Mouse (Mus musculus) embryo, embryonic 11 days (tissue): ENCODE data around the gene Mapkap1.

ENCODE experiments used
- DNase-seq: peaks from one replicate; pipeline ENCODE4 v3.0.0-alpha.2; 2015

The Mapkap1 gene

GRCm38 (mm10) chr2:34406601-34407464, at the start of gene Mapkap1:
TSS of gene Mapkap1 (plus strand) at chr2:34406771.
- DNase-seq: peak; percentile 98

DNA sequence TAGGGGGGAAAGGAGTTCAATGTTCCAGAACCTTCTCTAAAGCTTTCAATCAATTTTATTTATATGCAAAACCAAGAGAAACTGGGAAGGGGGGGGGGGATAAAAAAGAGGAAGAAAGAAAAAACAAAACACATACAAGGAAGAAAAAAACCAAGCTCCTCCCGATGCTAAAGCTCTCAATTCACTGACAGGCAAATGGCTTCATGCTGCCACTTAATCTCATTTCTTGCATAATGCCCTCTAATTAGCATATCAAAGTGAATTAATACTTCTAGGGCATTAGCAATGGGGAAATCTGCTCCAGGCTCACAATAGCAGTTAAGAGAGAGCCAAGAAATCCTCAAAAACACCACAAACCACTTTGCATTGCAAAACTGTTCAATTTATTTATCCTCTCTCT, 42.9 kb upstream of the Mapkap1 start:
- DNase-seq: no peak

DNA sequence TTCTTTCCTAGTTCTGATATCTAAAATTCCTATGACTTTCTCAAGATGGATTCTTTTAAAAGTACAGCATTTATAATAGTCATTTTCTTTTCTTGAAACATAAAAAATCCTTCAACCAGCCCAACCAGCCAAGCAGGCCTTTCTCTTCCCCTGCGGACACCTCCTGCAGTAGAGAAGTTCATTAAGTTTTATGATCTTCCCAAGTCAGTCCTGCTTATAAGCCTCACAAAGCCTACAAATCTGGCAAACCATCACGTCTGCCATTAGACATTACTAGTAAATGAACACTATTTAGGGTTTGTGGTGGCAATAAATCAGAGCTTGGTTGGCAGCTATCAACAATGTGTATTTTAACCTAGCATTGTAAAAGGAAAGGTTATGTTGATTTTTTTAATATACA, 39.5 kb upstream of the Mapkap1 start:
- no peak for DNase-seq

GRCm38 (mm10) chr2:34368396-34368795, 38.2 kb upstream of the Mapkap1 start:
- DNase-seq: peak; percentile 57

DNA sequence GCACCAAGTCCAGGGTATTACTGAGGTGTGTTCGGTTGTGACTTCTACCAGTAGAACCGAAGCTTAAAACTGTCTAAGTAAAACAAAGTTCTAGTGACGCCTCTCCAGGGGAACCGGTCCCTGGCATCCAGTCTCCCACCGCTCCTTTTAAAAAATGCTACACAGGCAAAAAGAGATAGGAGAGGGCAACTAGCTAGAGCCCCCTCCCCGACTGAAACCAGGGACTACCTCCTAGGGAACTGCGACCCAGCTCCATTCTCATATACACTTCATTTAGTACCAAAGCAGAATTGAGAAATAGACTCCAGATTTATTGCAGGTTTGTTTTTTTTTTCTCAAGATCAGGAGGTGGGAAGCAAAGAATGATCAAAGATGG, 36.2 kb upstream of the Mapkap1 start:
- DNase-seq: no peak

DNA sequence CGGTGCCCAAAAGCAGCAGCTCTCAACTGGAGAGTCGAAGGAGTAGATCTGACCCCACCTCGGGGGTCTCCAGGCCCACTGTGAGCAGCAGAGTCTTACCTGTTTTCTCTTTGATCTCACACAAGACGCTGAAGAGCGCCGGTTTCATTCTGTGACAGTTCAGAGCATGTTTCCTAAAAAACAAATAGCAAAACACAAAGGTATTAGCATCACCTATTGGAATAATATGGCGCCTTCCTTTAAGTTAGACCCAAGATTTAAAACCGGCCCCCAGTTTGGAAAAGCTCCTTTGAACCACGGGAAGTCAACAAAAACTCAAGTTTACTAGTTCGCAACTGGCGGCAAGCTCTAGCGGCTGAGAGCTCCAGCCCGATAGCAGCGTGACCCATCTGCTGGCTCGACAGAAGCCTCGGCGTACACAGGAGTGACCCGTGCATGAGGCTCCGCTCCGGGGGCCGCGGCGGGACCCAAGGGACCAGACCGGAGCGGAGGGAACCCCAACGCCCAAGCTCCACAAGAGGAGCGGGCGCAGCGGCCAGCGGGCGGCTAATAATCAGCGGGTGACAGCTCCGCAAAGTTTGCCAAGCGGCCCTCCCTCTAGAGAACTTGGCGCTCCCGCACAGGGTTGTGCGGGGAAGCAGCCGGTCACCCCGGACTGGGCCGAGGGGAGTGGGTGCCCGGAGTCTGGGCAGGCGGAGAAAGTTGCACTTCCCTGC, 35.7 kb upstream of the Mapkap1 start:
- peak; percentile 61 for DNase-seq

GRCm38 (mm10) chr2:34371441-34372304, 34.9 kb upstream of the Mapkap1 start:
- peak; percentile 86 for DNase-seq

- DNase-seq: peak; percentile 98
These were observed 34.0 kb upstream of the Mapkap1 start, which contains the start of gene Pbx3 for GRCm38 (mm10) chr2:34372305-34373301. TSS of gene Pbx3 (minus strand) at chr2:34373142.

DNA sequence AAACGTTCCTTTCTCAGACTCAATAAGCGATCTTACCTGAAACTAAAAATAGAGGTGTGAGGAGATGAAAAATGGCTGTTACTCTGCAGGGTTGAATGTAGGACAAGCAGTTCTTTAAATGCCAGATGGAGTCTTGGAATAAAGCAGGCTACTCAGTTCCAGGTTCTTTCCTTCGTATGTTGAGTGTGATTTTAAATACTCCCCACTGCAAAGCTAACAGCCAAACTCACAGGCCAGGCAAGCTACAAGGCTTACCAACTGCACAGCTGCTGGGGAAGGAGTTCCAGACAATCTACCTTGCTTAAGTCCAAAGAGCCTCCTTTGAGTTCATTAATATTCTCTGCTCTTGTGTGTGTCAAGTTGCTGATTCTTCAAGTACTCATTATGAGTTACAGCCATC, 32.7 kb upstream of the Mapkap1 start:
- no peak for DNase-seq

GRCm38 (mm10) chr2:34374349-34374748, 32.2 kb upstream of the Mapkap1 start:
- DNase-seq: no peak

GRCm38 (mm10) chr2:34378930-34379329, 27.6 kb upstream of the Mapkap1 start:
- no peak for DNase-seq

DNA sequence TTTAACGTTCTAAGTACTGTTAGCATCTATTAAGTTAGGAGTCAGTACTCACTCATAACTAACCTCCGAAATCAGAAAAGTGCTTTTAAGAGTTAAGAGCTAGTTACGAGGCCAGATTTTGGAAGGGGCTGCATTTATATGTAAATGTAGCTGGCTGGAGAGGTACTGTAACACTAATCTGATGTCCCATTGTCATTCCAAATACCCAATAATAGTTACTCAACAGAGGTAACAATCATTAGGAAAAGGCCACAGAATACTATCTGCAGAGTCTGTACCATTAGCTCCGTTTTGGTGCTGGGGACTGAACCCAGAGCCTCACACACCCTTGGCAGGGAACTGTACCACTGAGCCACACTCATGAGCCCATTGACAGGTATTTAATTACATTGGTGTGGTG, 7.0 kb upstream of the Mapkap1 start:
- no peak for DNase-seq

DNA sequence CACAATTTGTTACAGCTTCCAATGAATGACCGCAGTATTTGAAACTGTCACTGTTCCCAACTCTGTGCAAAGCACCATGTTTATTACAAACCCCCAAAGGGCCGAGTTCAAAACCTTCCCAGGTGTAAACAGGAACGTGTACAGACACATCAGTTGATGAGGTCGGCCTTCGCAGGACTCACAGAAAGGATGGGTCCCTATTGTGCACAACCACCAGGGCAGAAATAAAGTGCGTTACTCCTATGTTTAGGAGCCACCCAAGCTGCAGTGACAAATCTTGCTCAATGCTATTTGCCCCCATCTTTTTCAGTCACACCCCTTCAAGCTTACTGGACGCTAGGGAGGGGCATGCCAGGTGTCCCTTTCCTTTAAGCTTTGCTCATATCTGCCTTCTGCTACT, 1.0 kb downstream of the Mapkap1 start:
- no peak for DNase-seq

DNA sequence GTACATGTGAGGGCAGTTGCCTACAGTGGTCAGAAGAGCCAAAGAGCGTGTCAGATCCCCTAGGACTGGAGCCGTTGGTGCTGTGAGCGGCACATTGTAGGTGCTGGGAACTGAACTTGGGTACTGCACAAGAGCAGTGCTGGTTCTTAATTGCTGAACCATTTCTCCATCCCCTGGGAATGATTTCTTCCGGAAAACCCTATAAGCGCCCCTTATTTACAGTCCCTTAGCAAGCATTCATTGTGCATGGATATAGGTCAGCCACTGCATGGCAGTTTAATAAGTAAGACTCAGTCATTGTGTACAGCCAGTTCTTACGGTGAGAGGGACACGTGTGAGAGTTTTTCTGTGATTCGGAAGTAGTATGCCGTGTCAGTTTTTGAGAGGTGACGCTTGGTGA, 1.8 kb downstream of the Mapkap1 start:
- DNase-seq: no peak

GRCm38 (mm10) chr2:34409741-34410340, 3.3 kb downstream of the Mapkap1 start:
- no peak for DNase-seq

DNA sequence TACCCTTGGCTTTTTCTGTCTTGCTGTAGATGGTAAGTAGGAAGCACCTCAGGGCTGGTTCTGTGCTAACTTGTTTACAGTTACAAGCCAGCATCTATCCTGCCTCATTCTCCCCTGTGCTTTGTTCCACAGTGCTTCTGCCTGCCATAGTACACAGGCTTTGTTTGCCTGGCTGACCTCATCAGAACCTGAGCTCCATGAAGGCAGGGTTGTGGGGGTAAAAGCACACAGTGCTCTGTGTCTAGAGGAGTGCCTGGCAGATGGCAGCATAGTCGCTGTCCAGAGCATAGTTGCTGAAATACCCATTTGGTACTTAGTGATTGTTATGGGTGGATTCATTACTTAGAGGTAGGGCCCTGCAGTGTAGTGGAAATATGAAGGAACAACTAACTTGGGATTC, 13.7 kb downstream of the Mapkap1 start:
- no peak for DNase-seq

DNA sequence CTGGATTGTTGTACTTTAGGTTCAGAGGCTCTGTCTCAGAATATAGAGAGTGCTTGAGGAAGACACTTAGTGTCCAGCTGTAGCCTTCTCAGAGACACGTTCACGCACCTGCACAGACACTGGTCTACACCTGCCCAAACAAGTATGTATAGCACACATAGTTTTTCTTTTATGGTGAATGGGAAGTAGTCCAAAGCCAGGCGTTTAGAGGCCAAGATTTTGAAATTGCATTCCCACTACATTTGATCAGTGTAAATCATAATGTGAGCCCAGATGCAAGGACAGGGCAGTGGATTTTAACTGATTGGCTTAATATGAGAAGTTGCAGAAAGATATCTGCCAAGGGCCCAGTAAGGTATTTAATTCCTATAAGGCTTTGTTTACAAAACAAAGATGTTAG, 17.6 kb downstream of the Mapkap1 start:
- no peak for DNase-seq

GRCm38 (mm10) chr2:34425573-34426223, 19.1 kb downstream of the Mapkap1 start:
- DNase-seq: no peak

GRCm38 (mm10) chr2:34430663-34431062, 24.1 kb downstream of the Mapkap1 start:
- no peak for DNase-seq

GRCm38 (mm10) chr2:34431701-34432372, 25.3 kb downstream of the Mapkap1 start:
- DNase-seq: no peak
